Mouse (Mus musculus) heart, adult 2 months (tissue): ENCODE data around the gene Crybb3. TPM values are rescaled to one million over a fixed set of nuclear protein-coding genes. Genes with fewer than 3 reads are reported as not detected.

Source experiments
- DNase-seq, 2 experiments: peaks; one replicate each; pipeline ENCODE4 v3.0.0; 2021
- H3K27ac ChIP-seq: fragments of 200-600 bp; 2 replicates; pipeline ENCODE4 v1.8.1; 2022
- H3K27me3 ChIP-seq: fragments of 200-500 bp; 2 replicates; pipeline ENCODE4 v1.6.1; 2012; ENCODE audit warnings: mild to moderate bottlenecking, low read length, inconsistent platforms, mixed read lengths; ENCODE audit not compliant: control insufficient read depth, insufficient read depth
- H3K36me3 ChIP-seq: fragments of 200-500 bp; 2 replicates; pipeline ENCODE4 v1.6.1; 2012; ENCODE audit warnings: low read length, inconsistent platforms; ENCODE audit not compliant: control insufficient read depth, insufficient read depth
- H3K4me1 ChIP-seq: fragments of 200-500 bp; 2 replicates; pipeline ENCODE4 v1.6.1; 2011; ENCODE audit warnings: low read length; ENCODE audit not compliant: control insufficient read depth, insufficient read depth
- H3K4me3 ChIP-seq: fragments of 200-600 bp; 2 replicates; pipeline ENCODE4 v1.8.1; 2022
- H3K79me2 ChIP-seq: fragments of 200-500 bp; replicated peaks from 2 replicates; pipeline ENCODE4 v1.6.1; 2012; ENCODE audit warnings: mild to moderate bottlenecking, inconsistent platforms, low read length, moderate library complexity, mixed read lengths; ENCODE audit not compliant: control insufficient read depth, insufficient read depth
- H3K9ac ChIP-seq: fragments of 200-500 bp; 2 replicates; pipeline ENCODE4 v1.6.1; 2012; ENCODE audit warnings: low read depth, mild to moderate bottlenecking, control low read depth, inconsistent platforms, low read length, mixed read lengths
- CTCF ChIP-seq: fragments of 200-600 bp; IDR thresholded peaks from 2 replicates; pipeline ENCODE4 v1.8.1; 2022; ENCODE audit warnings: antibody characterized with exemption, mild to moderate bottlenecking, moderate library complexity
- EP300 ChIP-seq: fragments of 200-500 bp; IDR thresholded peaks from 2 replicates; pipeline ENCODE4 v1.6.1; 2011; ENCODE audit warnings: low read depth, low read length, control low read depth; ENCODE audit not compliant: insufficient read depth
- POLR2A ChIP-seq: fragments of 200-500 bp; IDR thresholded peaks from 2 replicates; pipeline ENCODE4 v1.6.1; 2011; ENCODE audit warnings: mild to moderate bottlenecking, low read depth, low read length, control low read depth; ENCODE audit not compliant: insufficient read depth
- WGBS: fragments of 180-500 bp; shearing (Covaris S2); methylation state at CpG from one replicate; pipeline ENCODE4 v1.1.7; 2018; 5-methylcytosine and 5-hydroxymethylcytosine counted together
- intact Hi-C: fragments of 180-260 bp; cut with DNase I; formaldehyde crosslinking; loops from one replicate; pipeline ENCODE4 v1.15.1; 2025
- polyA plus RNA-seq: library from polyadenylated mRNA; depleted of rRNA; stranded (reverse); fragments of >200 nt; gene quantifications from 2 replicates; pipeline ENCODE4 v1.2.3, GENCODE M21; 2012
- total RNA-seq, 2 experiments: library from RNA; stranded (reverse); gene quantifications; 2 replicates each; pipeline ENCODE4 v1.2.3; 2021

The Crybb3 gene
- total and polyA plus RNA-seq, 3 experiments: 0.68 to 4.2 (median 1.5) TPM

- WGBS: 86% methylated on average over 24 of the region's 24 CpGs
- TF ChIP-seq CTCF: no peak
- TF ChIP-seq EP300: no peak
- no peak for TF ChIP-seq POLR2A
- Histone ChIP-seq H3K27me3 (no peaks in the 10 kb centered on the region), H3K36me3 (no peaks in the 10 kb centered on the region), H3K4me1 (no peaks in the 10 kb centered on the region), H3K27ac (no peak overlapping the region), H3K4me3 (no peak overlapping the region), H3K9ac (no peak overlapping the region), H3K79me2 (no peaks in the 10 kb centered on the region)
- intact Hi-C loops: no loop called here
- no peak for DNase-seq
Observed at GRCm38 (mm10) chr5:113090077-113090690, 8.8 kb upstream of the Crybb3 start.

- no peak overlapping the region for H3K27ac ChIP-seq
- no peaks in the 10 kb centered on the region for H3K79me2 ChIP-seq
- no peaks in the 10 kb centered on the region for H3K27me3 ChIP-seq
- intact Hi-C loops: no loop called here
- no peak overlapping the region for H3K4me3 ChIP-seq
- TF ChIP-seq EP300: no peak
- no peak for TF ChIP-seq POLR2A
- no peak for TF ChIP-seq CTCF
- DNase-seq: no peak
- no peaks in the 10 kb centered on the region for H3K36me3 ChIP-seq
- WGBS: 89% methylated on average over 2 of the region's 2 CpGs
- no peak overlapping the region for H3K9ac ChIP-seq
- H3K4me1 ChIP-seq: peaks cover 5% of the 10 kb centered on the region
Observed at GRCm38 (mm10) chr5:113087465-113087864, 6.1 kb upstream of the Crybb3 start.

GRCm38 (mm10) chr5:113086990-113087389 lies 5.6 kb upstream of the Crybb3 start:
- Histone ChIP-seq H3K4me3 (no peak overlapping the region), H3K27me3 (no peaks in the 10 kb centered on the region), H3K36me3 (no peaks in the 10 kb centered on the region), H3K9ac (no peak overlapping the region), H3K4me1 (peaks cover 5% of the 10 kb centered on the region), H3K79me2 (no peaks in the 10 kb centered on the region), H3K27ac (no peak overlapping the region)
- 70% methylated on average over 4 of the region's 4 CpGs for WGBS
- intact Hi-C loops: no loop called here
- no peak for DNase-seq
- TF ChIP-seq CTCF (no peak), EP300 (no peak), POLR2A (no peak)

GRCm38 (mm10) chr5:113086439-113086838 lies 5.1 kb upstream of the Crybb3 start:
- H3K27ac ChIP-seq: no peak overlapping the region
- H3K4me3 ChIP-seq: no peak overlapping the region
- intact Hi-C loops: no loop called here
- no peaks in the 10 kb centered on the region for H3K79me2 ChIP-seq
- no peak for TF ChIP-seq EP300
- no peak for TF ChIP-seq CTCF
- TF ChIP-seq POLR2A: no peak
- no peaks in the 10 kb centered on the region for H3K27me3 ChIP-seq
- no peak overlapping the region for H3K9ac ChIP-seq
- 80% methylated on average over 12 of the region's 12 CpGs for WGBS
- H3K36me3 ChIP-seq: no peaks in the 10 kb centered on the region
- DNase-seq: no peak
- H3K4me1 ChIP-seq: peaks cover 5% of the 10 kb centered on the region

GRCm38 (mm10) chr5:113085931-113086330 lies 4.5 kb upstream of the Crybb3 start:
- no peaks in the 10 kb centered on the region for H3K36me3 ChIP-seq
- no peaks in the 10 kb centered on the region for H3K79me2 ChIP-seq
- no peak overlapping the region for H3K4me3 ChIP-seq
- TF ChIP-seq CTCF (no peak), EP300 (no peak), POLR2A (no peak)
- no peak overlapping the region for H3K9ac ChIP-seq
- intact Hi-C loops: no loop called here
- DNase-seq: no peak
- H3K27ac ChIP-seq: no peak overlapping the region
- peaks cover 8% of the 10 kb centered on the region for H3K4me1 ChIP-seq
- 72% methylated on average over 2 of the region's 2 CpGs for WGBS
- no peaks in the 10 kb centered on the region for H3K27me3 ChIP-seq

GRCm38 (mm10) chr5:113084309-113084708 lies 2.9 kb upstream of the Crybb3 start:
- H3K4me1 ChIP-seq: peaks cover 8% of the 10 kb centered on the region
- TF ChIP-seq POLR2A: no peak
- no peak for TF ChIP-seq CTCF
- no peak overlapping the region for H3K27ac ChIP-seq
- no peak for DNase-seq
- intact Hi-C loops: no loop called here
- no peaks in the 10 kb centered on the region for H3K27me3 ChIP-seq
- 87% methylated on average over 2 of the region's 2 CpGs for WGBS
- H3K4me3 ChIP-seq: no peak overlapping the region
- no peaks in the 10 kb centered on the region for H3K79me2 ChIP-seq
- no peak overlapping the region for H3K9ac ChIP-seq
- no peaks in the 10 kb centered on the region for H3K36me3 ChIP-seq
